Comparison of ENCODE assay signal across 10 mouse cellular contexts in the genomic region with DNA sequence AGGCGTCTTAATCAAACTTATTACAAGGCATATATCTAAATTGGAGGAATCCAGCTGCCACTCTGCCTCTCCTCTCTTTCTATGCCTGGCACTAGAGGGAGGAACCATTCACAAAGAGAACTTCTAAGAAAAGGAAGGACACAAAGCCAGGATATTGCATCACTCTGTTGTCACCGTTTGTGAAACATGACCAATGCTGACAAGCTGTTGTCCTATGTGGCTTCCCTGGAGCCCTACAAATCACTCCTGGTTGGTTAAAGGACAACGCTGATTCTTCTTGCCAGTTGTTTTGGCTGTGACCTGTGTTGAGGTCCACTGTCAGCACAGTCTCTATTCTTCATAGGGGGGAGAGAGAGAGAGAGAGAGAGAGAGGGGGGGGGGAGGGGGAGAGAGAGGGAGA. TPM values are rescaled to one million over a fixed set of nuclear protein-coding genes. Genes with fewer than 3 reads are reported as not detected.
DNase-seq lines count a peak whose midpoint lies in the region; ATAC-seq lines count a peak whose summit lies in the region.
"Had no signal": no experiment of that assay in that cellular context is flagged by ENCODE, and none has a peak within 500 bp of the region (broad histone marks: within the 10 kb centered on the region; RNA-seq: fewer than 3 reads in every experiment).

No protein-coding gene starts in this region.

- WGBS in liver, embryonic 12.5 days (ENCODE audit: insufficient replicate concordance): 26% methylated on average over 3 of the region's 3 CpGs
- 37% methylated on average over 3 of the region's 3 CpGs for WGBS in liver, embryonic 11.5 days
- WGBS in liver, embryonic 15.5 days (ENCODE audit: insufficient replicate concordance): 28% methylated on average over 3 of the region's 3 CpGs
- WGBS in hindbrain, embryonic 16.5 days: 66% methylated on average over 3 of the region's 3 CpGs

- peak overlapping the region; percentile 28; the same call in 1 of the 2 replicates for H3K9ac ChIP-seq in liver, embryonic 12.5 days
- H3K9ac ChIP-seq in liver, embryonic 11.5 days (ENCODE audit: low read depth, low read length): no peak overlapping the region
- no peak overlapping the region for H3K9ac ChIP-seq in liver, embryonic 15.5 days
- no peak overlapping the region for H3K9ac ChIP-seq in hindbrain, embryonic 16.5 days (ENCODE audit: low read depth, low read length)

- peaks cover 72% of the 10 kb centered on the region for H3K4me1 ChIP-seq in liver, embryonic 12.5 days
- peaks cover 37% of the 10 kb centered on the region for H3K4me1 ChIP-seq in liver, embryonic 11.5 days (replicated peaks; ENCODE audit: control insufficient read depth, insufficient read depth, low read length)
- H3K4me1 ChIP-seq in liver, embryonic 15.5 days (replicated peaks): peaks cover 69% of the 10 kb centered on the region
- H3K4me1 ChIP-seq in hindbrain, embryonic 16.5 days (ENCODE audit: control insufficient read depth, insufficient read depth, low read depth, low read length): peaks cover 3% of the 10 kb centered on the region; the same call in 1 of the 2 replicates

- no peaks in the 10 kb centered on the region for H3K9me3 ChIP-seq in liver, embryonic 12.5 days (replicated peaks)
- H3K9me3 ChIP-seq in liver, embryonic 11.5 days (ENCODE audit: control insufficient read depth, low read length): no peaks in the 10 kb centered on the region
- no peaks in the 10 kb centered on the region for H3K9me3 ChIP-seq in liver, embryonic 15.5 days (replicated peaks)
- H3K9me3 ChIP-seq in hindbrain, embryonic 16.5 days (ENCODE audit: control insufficient read depth, low read length): no peaks in the 10 kb centered on the region

- H3K4me2 ChIP-seq in liver, embryonic 12.5 days: peak overlapping the region; percentile 52
- H3K4me2 ChIP-seq in liver, embryonic 11.5 days: no peak overlapping the region
- H3K4me2 ChIP-seq in liver, embryonic 15.5 days: no peak overlapping the region
- no peak overlapping the region for H3K4me2 ChIP-seq in hindbrain, embryonic 16.5 days (ENCODE audit: low read length)

- H3K27me3 ChIP-seq in liver, embryonic 12.5 days (replicated peaks): no peaks in the 10 kb centered on the region
- no peaks in the 10 kb centered on the region for H3K27me3 ChIP-seq in liver, embryonic 11.5 days (replicated peaks; ENCODE audit: control insufficient read depth, insufficient read depth, low read length)
- H3K27me3 ChIP-seq in liver, embryonic 15.5 days: no peaks in the 10 kb centered on the region
- H3K27me3 ChIP-seq in hindbrain, embryonic 16.5 days (replicated peaks; ENCODE audit: control insufficient read depth, insufficient read depth, low read length): no peaks in the 10 kb centered on the region

- H3K27ac ChIP-seq in liver, embryonic 12.5 days: peak overlapping the region; percentile 84
- no peak overlapping the region for H3K27ac ChIP-seq in liver, embryonic 11.5 days (ENCODE audit: low read depth, low read length)
- H3K27ac ChIP-seq in liver, embryonic 15.5 days (replicated peaks): peak overlapping the region; percentile 76
- no peak overlapping the region for H3K27ac ChIP-seq in hindbrain, embryonic 16.5 days (ENCODE audit: low read depth, low read length)

- DNase-seq in liver, embryonic 11.5 days (ENCODE audit: low spot score): no peak
- peak; percentile 85 for DNase-seq in adipocyte (ENCODE audit: low spot score)
- no peak for DNase-seq in spleen, postnatal 14 days (ENCODE audit: low spot score in 2 of 2)
- DNase-seq in right cerebral cortex, postnatal 36 days (ENCODE audit: low spot score in 2 of 2): no peak
- DNase-seq: cerebellum, adult 9-10 months; kidney, adult 8-10 months; thymus, postnatal 36 days had no signal

- H3K4me3 ChIP-seq in liver, embryonic 12.5 days: no peak overlapping the region
- H3K4me3 ChIP-seq in liver, embryonic 11.5 days (ENCODE audit: low read depth, low read length): no peak overlapping the region
- no peak overlapping the region for H3K4me3 ChIP-seq in liver, embryonic 15.5 days (replicated peaks)
- no peak overlapping the region for H3K4me3 ChIP-seq in hindbrain, embryonic 16.5 days (ENCODE audit: low read length)

- ATAC-seq in liver, embryonic 12.5 days: no peak
- no peak for ATAC-seq in liver, embryonic 11.5 days (replicated peaks; ENCODE audit: low FRiP score)
- ATAC-seq in liver, embryonic 15.5 days (ENCODE audit: insufficient read depth): no peak
- ATAC-seq in hindbrain, embryonic 16.5 days: no peak

- H3K36me3 ChIP-seq in liver, embryonic 12.5 days: no peaks in the 10 kb centered on the region
- H3K36me3 ChIP-seq in liver, embryonic 11.5 days (ENCODE audit: control insufficient read depth, insufficient read depth, low read length): no peaks in the 10 kb centered on the region
- no peaks in the 10 kb centered on the region for H3K36me3 ChIP-seq in liver, embryonic 15.5 days (replicated peaks)
- no peaks in the 10 kb centered on the region for H3K36me3 ChIP-seq in hindbrain, embryonic 16.5 days (ENCODE audit: control insufficient read depth, insufficient read depth, low read length)

RNA-seq across cellular contexts. Expression of gene Abtb2, which starts 17.2 kb away (rescaled TPM):
- 4.1 and 4.5 TPM in 2 replicates for polyA plus RNA-seq in liver, embryonic 12.5 days (2016; fragmentation: Nextera tagmentation; extraction: Ambion mirVana)
- polyA plus RNA-seq in liver, embryonic 11.5 days (2014; fragmentation: Nextera tagmentation; extraction: Ambion mirVana): 4.6 and 5.4 TPM in 2 replicates
- polyA plus RNA-seq in liver, embryonic 15.5 days (2015; fragmentation: Nextera tagmentation; extraction: Ambion mirVana): 2.9 and 3.4 TPM in 2 replicates
- polyA plus RNA-seq in hindbrain, embryonic 16.5 days (2015; fragmentation: Nextera tagmentation; extraction: Ambion mirVana): 10.0 and 13.0 TPM in 2 replicates

Comparison
In these comparisons a context has a peak if more than half of its experiments do, and no peak if none do; other contexts are left out.
1. H3K27ac ChIP-seq: peak in liver, embryonic 12.5 days (single experiment) and liver, embryonic 15.5 days (single experiment); none in liver, embryonic 11.5 days (single experiment) and hindbrain, embryonic 16.5 days (single experiment).